Mouse (Mus musculus) midbrain, postnatal 0 days (tissue): ENCODE results near the gene Dhdds. TPM values are rescaled to one million over a fixed set of nuclear protein-coding genes. Genes with fewer than 3 reads are reported as not detected.
A peak's percentile ranks its signal among the peaks of the same experiment; 100 is the strongest.

Source experiments
- ATAC-seq: fragments of 200-750 bp; cut with Nextera tagmentation; 2 replicates; pipeline ENCODE4 v1.8.0; 2017; ENCODE audit warnings: moderate number of reproducible peaks, mild to moderate bottlenecking, moderate TSS enrichment, moderate library complexity; ENCODE audit not compliant: low FRiP score
- DNase-seq: peaks from one replicate; pipeline ENCODE4 v3.0.0-alpha.2; 2015; ENCODE audit warnings: low spot score
- H3K27ac ChIP-seq: fragments of 300-500 bp; sonication (generic); 2 replicates; pipeline ENCODE4 v1.5.1; 2014; ENCODE audit warnings: low read depth, mild to moderate bottlenecking, low read length, mixed read lengths
- H3K27me3 ChIP-seq: fragments of 300-500 bp; sonication (generic); 2 replicates; pipeline ENCODE4 v1.6.1; 2014; ENCODE audit warnings: low read length, control low read depth, mixed read lengths; ENCODE audit not compliant: insufficient read depth
- H3K36me3 ChIP-seq: fragments of 300-500 bp; sonication (generic); 2 replicates; pipeline ENCODE4 v1.6.1; 2014; ENCODE audit warnings: low read length, control low read depth, mixed read lengths; ENCODE audit not compliant: insufficient read depth
- H3K4me1 ChIP-seq: fragments of 300-500 bp; sonication (generic); 2 replicates; pipeline ENCODE4 v1.6.1; 2014; ENCODE audit warnings: mild to moderate bottlenecking, control low read depth, antibody characterized with exemption, low read length, mixed read lengths; ENCODE audit not compliant: insufficient read depth
- H3K4me2 ChIP-seq: fragments of 300-500 bp; sonication (generic); 2 replicates; pipeline ENCODE4 v1.6.1; 2014; ENCODE audit warnings: low read depth, mild to moderate bottlenecking, low read length, mixed read lengths; ENCODE audit not compliant: poor library complexity, severe bottlenecking
- H3K4me3 ChIP-seq: fragments of 300-500 bp; sonication (generic); 2 replicates; pipeline ENCODE4 v1.5.1; 2014; ENCODE audit warnings: low read depth, mild to moderate bottlenecking, low read length, moderate library complexity
- H3K9ac ChIP-seq: fragments of 300-500 bp; sonication (generic); replicated peaks from 2 replicates; pipeline ENCODE4 v1.6.1; 2014; ENCODE audit warnings: mild to moderate bottlenecking, low read length, moderate library complexity, mixed read lengths; ENCODE audit not compliant: poor library complexity, severe bottlenecking
- H3K9me3 ChIP-seq: fragments of 300-500 bp; sonication (generic); 2 replicates; pipeline ENCODE4 v1.6.1; 2016; ENCODE audit warnings: low read length, control low read depth
- CTCF ChIP-seq: IDR thresholded peaks from 2 replicates; pipeline ENCODE4 v1.5.1; 2016; ENCODE audit warnings: antibody characterized with exemption, mild to moderate bottlenecking
- WGBS: fragments of 180-500 bp; shearing (Covaris S2); extraction: QIAGEN DNeasy Blood & Tissue Kit; methylation state at CpG from one replicate; pipeline ENCODE4 v1.1.7; 2014; 5-methylcytosine and 5-hydroxymethylcytosine counted together
- polyA plus RNA-seq: library from polyadenylated mRNA; unstranded; fragments of >200 nt; fragmentation: Nextera tagmentation; extraction: Ambion mirVana; gene quantifications from 2 replicates; pipeline ENCODE4 v1.2.1, GENCODE M21; 2015
- total RNA-seq: library from RNA; depleted of rRNA; stranded (reverse); fragments of >200 nt; gene quantifications from 2 replicates; pipeline ENCODE4 v1.2.3, GENCODE M21; 2014

The Dhdds gene
- total and polyA plus RNA-seq, 2 experiments from 2014 or later: 38.3 to 46.2 TPM

GRCm38 (mm10) chr4:133940386-133941260 is 60.1 kb downstream of the Dhdds start:
- H3K27me3 ChIP-seq: no peaks in the 10 kb centered on the region
- TF ChIP-seq CTCF: no peak
- DNase-seq (no peak), ATAC-seq (no peak)
- H3K27ac ChIP-seq: no peak overlapping the region
- no peaks in the 10 kb centered on the region for H3K9me3 ChIP-seq
- WGBS: 88% methylated on average over 13 of the region's 13 CpGs
- H3K36me3 ChIP-seq: no peaks in the 10 kb centered on the region
- H3K9ac ChIP-seq: no peak overlapping the region
- no peaks in the 10 kb centered on the region for H3K4me1 ChIP-seq
- H3K4me3 ChIP-seq: no peak overlapping the region
- no peak overlapping the region for H3K4me2 ChIP-seq

GRCm38 (mm10) chr4:133938077-133938476 is 62.6 kb downstream of the Dhdds start:
- no peak for TF ChIP-seq CTCF
- H3K27me3 ChIP-seq: no peaks in the 10 kb centered on the region
- WGBS: 70% methylated on average over 2 of the region's 2 CpGs
- no peak overlapping the region for H3K4me3 ChIP-seq
- DNase-seq: no peak
- no peak for ATAC-seq
- H3K4me1 ChIP-seq: no peaks in the 10 kb centered on the region
- H3K27ac ChIP-seq: no peak overlapping the region
- H3K9me3 ChIP-seq: no peaks in the 10 kb centered on the region
- H3K9ac ChIP-seq: no peak overlapping the region
- no peak overlapping the region for H3K4me2 ChIP-seq
- no peaks in the 10 kb centered on the region for H3K36me3 ChIP-seq

- Histone ChIP-seq H3K4me3 (no peak overlapping the region), H3K27ac (no peak overlapping the region), H3K9ac (no peak overlapping the region), H3K4me2 (no peak overlapping the region), H3K27me3 (no peaks in the 10 kb centered on the region), H3K4me1 (no peaks in the 10 kb centered on the region), H3K9me3 (no peaks in the 10 kb centered on the region), H3K36me3 (no peaks in the 10 kb centered on the region)
- no peak for ATAC-seq
- TF ChIP-seq CTCF: no peak
- DNase-seq: no peak
- WGBS: 71% methylated on average over 3 of the region's 3 CpGs
Observed at GRCm38 (mm10) chr4:133931785-133932184, 68.9 kb downstream of the Dhdds start.

- 13% methylated on average over 10 of the region's 10 CpGs for WGBS
- H3K4me1 ChIP-seq: no peaks in the 10 kb centered on the region
- H3K36me3 ChIP-seq: no peaks in the 10 kb centered on the region
- no peak overlapping the region for H3K9ac ChIP-seq
- no peaks in the 10 kb centered on the region for H3K9me3 ChIP-seq
- TF ChIP-seq CTCF: peak; percentile 63
- no peak overlapping the region for H3K4me2 ChIP-seq
- ATAC-seq (no peak), DNase-seq (no peak)
- no peak overlapping the region for H3K27ac ChIP-seq
- H3K27me3 ChIP-seq: no peaks in the 10 kb centered on the region
- no peak overlapping the region for H3K4me3 ChIP-seq
Observed at GRCm38 (mm10) chr4:133931349-133931748, 69.4 kb downstream of the Dhdds start.

GRCm38 (mm10) chr4:133929278-133929670 is 71.4 kb downstream of the Dhdds start:
- H3K9me3 ChIP-seq: no peaks in the 10 kb centered on the region
- DNase-seq: no peak
- TF ChIP-seq CTCF: no peak
- no peak overlapping the region for H3K4me2 ChIP-seq
- 56% methylated on average over 7 of the region's 7 CpGs for WGBS
- H3K27ac ChIP-seq: no peak overlapping the region
- no peak overlapping the region for H3K9ac ChIP-seq
- ATAC-seq: no peak
- no peaks in the 10 kb centered on the region for H3K36me3 ChIP-seq
- H3K4me3 ChIP-seq: no peak overlapping the region
- no peaks in the 10 kb centered on the region for H3K4me1 ChIP-seq
- H3K27me3 ChIP-seq: no peaks in the 10 kb centered on the region

- no peak for DNase-seq
- Histone ChIP-seq H3K9ac (no peak overlapping the region), H3K36me3 (no peaks in the 10 kb centered on the region), H3K4me3 (no peak overlapping the region), H3K4me1 (no peaks in the 10 kb centered on the region), H3K27ac (no peak overlapping the region), H3K27me3 (no peaks in the 10 kb centered on the region), H3K9me3 (no peaks in the 10 kb centered on the region), H3K4me2 (no peak overlapping the region)
- no peak for ATAC-seq
- WGBS: 62% methylated on average over 15 of the region's 15 CpGs
- TF ChIP-seq CTCF: no peak
Observed at GRCm38 (mm10) chr4:133928576-133929277, 72.0 kb downstream of the Dhdds start.
